ENCODE assay signal across 10 mouse cellular contexts in the genomic region with DNA sequence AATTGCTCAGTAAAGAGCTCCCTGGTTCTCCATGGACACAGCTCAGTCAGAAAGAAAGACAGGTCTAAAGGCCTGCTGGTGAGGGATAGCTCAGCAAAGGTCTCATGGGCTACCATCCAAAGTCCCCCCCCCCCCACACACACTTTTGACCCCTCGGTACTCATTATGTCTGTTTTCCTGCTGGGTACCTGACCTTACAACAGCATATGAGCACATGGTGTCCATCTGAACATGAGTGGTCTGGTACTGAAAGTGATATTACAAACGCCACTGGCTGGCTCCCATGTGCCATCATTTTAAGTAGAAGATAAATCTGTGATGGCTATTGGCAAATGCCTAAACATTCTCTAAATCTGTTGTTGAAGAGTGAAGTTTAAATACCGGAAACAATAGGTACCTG. TPM values are rescaled to one million over a fixed set of nuclear protein-coding genes. Genes with fewer than 3 reads are reported as not detected.
A peak's percentile ranks its signal among the peaks of the same experiment; 100 is the strongest.
DNase-seq lines count a peak whose midpoint lies in the region; ATAC-seq lines count a peak whose summit lies in the region.
"Had no signal": no experiment of that assay in that cellular context is flagged by ENCODE, and none has a peak within 500 bp of the region (broad histone marks: within the 10 kb centered on the region; RNA-seq: fewer than 3 reads in every experiment).

No protein-coding gene starts in this region.

- no peak overlapping the region for H3K4me3 ChIP-seq in forebrain, embryonic 14.5 days (ENCODE audit: low read depth, low read length)
- H3K4me3 ChIP-seq in forebrain, embryonic 16.5 days (replicated peaks; ENCODE audit: low read length), result no peak overlapping the region
- no peak overlapping the region for H3K4me3 ChIP-seq in hindbrain, embryonic 15.5 days
- H3K4me3 ChIP-seq in hindbrain, embryonic 16.5 days (ENCODE audit: low read length), result no peak overlapping the region
- no peak overlapping the region for H3K4me3 ChIP-seq in neural tube, embryonic 12.5 days
- H3K4me3 ChIP-seq: embryonic facial prominence, embryonic 12.5 days; forebrain, embryonic 12.5 days; heart, embryonic 10.5 days had no signal

- H3K36me3 ChIP-seq in forebrain, embryonic 14.5 days (ENCODE audit: control insufficient read depth, insufficient read depth, low read length), result no peaks in the 10 kb centered on the region
- no peaks in the 10 kb centered on the region for H3K36me3 ChIP-seq in forebrain, embryonic 16.5 days (ENCODE audit: control insufficient read depth, insufficient read depth)
- no peaks in the 10 kb centered on the region for H3K36me3 ChIP-seq in hindbrain, embryonic 15.5 days
- no peaks in the 10 kb centered on the region for H3K36me3 ChIP-seq in hindbrain, embryonic 16.5 days (ENCODE audit: control insufficient read depth, insufficient read depth, low read length)
- H3K36me3 ChIP-seq in neural tube, embryonic 12.5 days, result no peaks in the 10 kb centered on the region
- H3K36me3 ChIP-seq: embryonic facial prominence, embryonic 12.5 days; forebrain, embryonic 12.5 days; heart, embryonic 10.5 days had no signal

- peak overlapping the region; percentile 39; the same call in 1 of the 2 replicates for H3K27ac ChIP-seq in forebrain, embryonic 14.5 days (ENCODE audit: low read depth, low read length)
- no peak overlapping the region for H3K27ac ChIP-seq in forebrain, embryonic 16.5 days (ENCODE audit: low read length)
- H3K27ac ChIP-seq in hindbrain, embryonic 15.5 days (replicated peaks), result 0 out of 2 replicates have a peak overlapping the region, but pooled peaks have one; percentile 20
- H3K27ac ChIP-seq in hindbrain, embryonic 16.5 days (ENCODE audit: low read depth, low read length), result no peak overlapping the region
- H3K27ac ChIP-seq in neural tube, embryonic 12.5 days, result no peak overlapping the region
- H3K27ac ChIP-seq: embryonic facial prominence, embryonic 12.5 days; heart, embryonic 10.5 days had no signal

- H3K27me3 ChIP-seq in forebrain, embryonic 14.5 days (replicated peaks; ENCODE audit: control insufficient read depth, insufficient read depth, low read length), result no peaks in the 10 kb centered on the region
- no peaks in the 10 kb centered on the region for H3K27me3 ChIP-seq in forebrain, embryonic 16.5 days (replicated peaks; ENCODE audit: control insufficient read depth, insufficient read depth, low read length)
- no peaks in the 10 kb centered on the region for H3K27me3 ChIP-seq in hindbrain, embryonic 15.5 days
- H3K27me3 ChIP-seq in hindbrain, embryonic 16.5 days (replicated peaks; ENCODE audit: control insufficient read depth, insufficient read depth, low read length), result no peaks in the 10 kb centered on the region
- no peaks in the 10 kb centered on the region for H3K27me3 ChIP-seq in neural tube, embryonic 12.5 days (replicated peaks)
- H3K27me3 ChIP-seq: forebrain, embryonic 12.5 days had no signal

- no peaks in the 10 kb centered on the region for H3K9me3 ChIP-seq in forebrain, embryonic 14.5 days (replicated peaks; ENCODE audit: control insufficient read depth, low read length)
- H3K9me3 ChIP-seq in forebrain, embryonic 16.5 days (ENCODE audit: control insufficient read depth, low read length), result no peaks in the 10 kb centered on the region
- no peaks in the 10 kb centered on the region for H3K9me3 ChIP-seq in hindbrain, embryonic 15.5 days
- no peaks in the 10 kb centered on the region for H3K9me3 ChIP-seq in hindbrain, embryonic 16.5 days (ENCODE audit: control insufficient read depth, low read length)
- no peaks in the 10 kb centered on the region for H3K9me3 ChIP-seq in neural tube, embryonic 12.5 days
- H3K9me3 ChIP-seq: embryonic facial prominence, embryonic 12.5 days; forebrain, embryonic 12.5 days; heart, embryonic 10.5 days had no signal

- ATAC-seq in forebrain, embryonic 14.5 days, result no peak
- no peak for ATAC-seq in forebrain, embryonic 16.5 days
- ATAC-seq in hindbrain, embryonic 15.5 days (ENCODE audit: low FRiP score, low read depth), result no peak
- ATAC-seq in hindbrain, embryonic 16.5 days, result no peak; the same call in 1 of the 2 replicates
- ATAC-seq in neural tube, embryonic 12.5 days (ENCODE audit: low FRiP score, low read depth), result peak; percentile 38

- no peak overlapping the region for H3K4me2 ChIP-seq in forebrain, embryonic 14.5 days (ENCODE audit: low read length)
- no peak overlapping the region for H3K4me2 ChIP-seq in forebrain, embryonic 16.5 days (ENCODE audit: low read length)
- no peak overlapping the region for H3K4me2 ChIP-seq in hindbrain, embryonic 15.5 days
- no peak overlapping the region for H3K4me2 ChIP-seq in hindbrain, embryonic 16.5 days (ENCODE audit: low read length)
- no peak overlapping the region for H3K4me2 ChIP-seq in neural tube, embryonic 12.5 days (replicated peaks)
- H3K4me2 ChIP-seq: embryonic facial prominence, embryonic 12.5 days had no signal

- peaks cover 5% of the 10 kb centered on the region; the same call in 1 of the 2 replicates for H3K4me1 ChIP-seq in forebrain, embryonic 14.5 days (ENCODE audit: control insufficient read depth, insufficient read depth, low read length)
- H3K4me1 ChIP-seq in forebrain, embryonic 16.5 days (replicated peaks; ENCODE audit: control insufficient read depth, insufficient read depth, low read length), result peaks cover 15% of the 10 kb centered on the region
- peaks cover 10% of the 10 kb centered on the region; the same call in 1 of the 2 replicates for H3K4me1 ChIP-seq in hindbrain, embryonic 15.5 days (replicated peaks)
- peaks cover 8% of the 10 kb centered on the region for H3K4me1 ChIP-seq in hindbrain, embryonic 16.5 days (ENCODE audit: control insufficient read depth, insufficient read depth, low read depth, low read length)
- no peaks in the 10 kb centered on the region; the same call in 1 of the 2 replicates for H3K4me1 ChIP-seq in neural tube, embryonic 12.5 days
- H3K4me1 ChIP-seq: embryonic facial prominence, embryonic 12.5 days; forebrain, embryonic 12.5 days; heart, embryonic 10.5 days had no signal

- no peak for DNase-seq in forebrain, embryonic 14.5 days (ENCODE audit: low spot score)
- DNase-seq in neural tube, embryonic 10.5 days (ENCODE audit: extremely low spot score, low spot score), result no peak
- no peak for DNase-seq in thymus, postnatal 25 days

- 90% methylated on average over 3 of the region's 3 CpGs for WGBS in forebrain, embryonic 14.5 days
- WGBS in forebrain, embryonic 16.5 days, result 90% methylated on average over 3 of the region's 3 CpGs
- WGBS in hindbrain, embryonic 15.5 days, result 68% methylated on average over 3 of the region's 3 CpGs
- WGBS in hindbrain, embryonic 16.5 days, result 69% methylated on average over 3 of the region's 3 CpGs
- WGBS in neural tube, embryonic 12.5 days, result 85% methylated on average over 3 of the region's 3 CpGs

- no peak overlapping the region for H3K9ac ChIP-seq in forebrain, embryonic 14.5 days (ENCODE audit: low read length)
- H3K9ac ChIP-seq in forebrain, embryonic 16.5 days (replicated peaks; ENCODE audit: low read depth, low read length), result no peak overlapping the region
- H3K9ac ChIP-seq in hindbrain, embryonic 15.5 days, result no peak overlapping the region
- no peak overlapping the region for H3K9ac ChIP-seq in hindbrain, embryonic 16.5 days (ENCODE audit: low read depth, low read length)
- H3K9ac ChIP-seq in neural tube, embryonic 12.5 days, result no peak overlapping the region
- H3K9ac ChIP-seq: embryonic facial prominence, embryonic 12.5 days; forebrain, embryonic 12.5 days had no signal

RNA-seq across cellular contexts. Expression of a gene that starts 25.8 kb away (rescaled TPM):
- 16.5 and 20.7 TPM in 2 replicates for polyA plus RNA-seq in forebrain, embryonic 14.5 days (2014; fragmentation: Nextera tagmentation; extraction: Ambion mirVana)
- polyA plus RNA-seq in forebrain, embryonic 16.5 days (2015; fragmentation: Nextera tagmentation; extraction: Ambion mirVana), result 24.4 and 27.8 TPM in 2 replicates
- 21.5 and 22.5 TPM in 2 replicates for polyA plus RNA-seq in hindbrain, embryonic 15.5 days (2015; fragmentation: Nextera tagmentation; extraction: Ambion mirVana)
- 19.1 and 20.8 TPM in 2 replicates for polyA plus RNA-seq in hindbrain, embryonic 16.5 days (2015; fragmentation: Nextera tagmentation; extraction: Ambion mirVana)
- polyA plus RNA-seq in neural tube, embryonic 12.5 days (2016; fragmentation: Nextera tagmentation; extraction: Ambion mirVana), result 26.0 and 27.8 TPM in 2 replicates

Comparison
In these comparisons a context has a peak if more than half of its experiments do, and no peak if none do; other contexts are left out.
1. H3K27ac ChIP-seq: peak in forebrain, embryonic 14.5 days (single experiment) and hindbrain, embryonic 15.5 days (single experiment); none in forebrain, embryonic 16.5 days (single experiment), hindbrain, embryonic 16.5 days (single experiment) and neural tube, embryonic 12.5 days (single experiment).